Mouse (Mus musculus) neural tube, postnatal 0 days (tissue): ENCODE results near the gene Clec4n. TPM values are rescaled to one million over a fixed set of nuclear protein-coding genes. Genes with fewer than 3 reads are reported as not detected.

Source experiments
- polyA plus RNA-seq: library from polyadenylated mRNA; unstranded; fragments of >200 nt; fragmentation: Nextera tagmentation; extraction: Ambion mirVana; gene quantifications from 2 replicates; pipeline ENCODE4 v1.2.1, GENCODE M21; 2015

The Clec4n gene
- polyA plus RNA-seq: 1.2 and 2.6 TPM in 2 replicates

DNA sequence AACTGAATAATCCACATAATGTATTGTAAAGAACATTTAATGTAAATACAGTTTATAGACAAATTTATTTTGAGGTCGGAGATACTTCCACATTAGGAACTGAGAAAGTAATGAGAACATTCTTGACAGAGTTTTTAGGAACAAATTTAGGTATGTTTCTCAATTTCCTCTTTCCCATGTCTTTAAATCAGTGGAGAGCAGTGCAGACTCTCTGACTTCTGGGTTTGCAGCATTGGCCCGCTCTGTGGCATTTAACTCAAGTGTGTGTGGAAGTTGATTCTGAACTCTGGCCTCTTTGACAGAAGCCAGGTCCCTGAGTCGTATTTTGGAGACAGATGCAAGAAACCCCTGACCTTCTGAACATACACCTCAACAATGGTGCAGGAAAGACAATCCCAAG is at the start of gene Clec4n:
Gene Clec4n, plus strand, starts transcription at position 200 of the 400 bp plus-strand sequence.

DNA sequence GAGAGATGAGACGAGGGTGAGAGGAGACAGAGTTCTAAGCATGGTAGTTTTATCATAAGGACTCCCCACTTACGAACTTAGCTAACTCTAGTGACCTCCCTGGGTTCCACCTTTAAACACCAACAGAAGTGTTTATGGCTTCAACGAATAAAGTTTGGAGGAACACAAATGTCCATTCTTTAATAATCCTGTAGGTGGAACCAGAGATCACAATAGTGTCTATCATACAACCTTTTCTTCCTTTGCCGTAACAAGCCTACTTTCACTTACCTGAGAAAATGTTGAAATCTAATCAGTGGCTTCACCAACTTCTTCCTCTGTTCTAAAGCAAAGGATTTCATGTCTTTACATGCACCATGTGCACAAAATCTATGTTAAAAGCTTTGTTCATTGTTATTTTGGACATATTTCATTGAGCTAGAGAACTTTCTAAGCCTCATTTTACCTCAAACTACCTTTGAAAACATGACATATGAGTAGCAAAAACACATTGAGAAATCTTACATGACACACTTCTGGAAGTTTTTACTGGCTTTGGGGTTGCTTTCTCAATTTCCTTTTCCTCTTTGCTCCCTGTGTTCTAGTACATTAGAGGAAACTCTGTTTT is 32.0 kb downstream of the Clec4n start, which contains the start of gene Clec4d:
Gene Clec4d, plus strand, starts transcription at position 557 of the 607 bp plus-strand sequence.

DNA sequence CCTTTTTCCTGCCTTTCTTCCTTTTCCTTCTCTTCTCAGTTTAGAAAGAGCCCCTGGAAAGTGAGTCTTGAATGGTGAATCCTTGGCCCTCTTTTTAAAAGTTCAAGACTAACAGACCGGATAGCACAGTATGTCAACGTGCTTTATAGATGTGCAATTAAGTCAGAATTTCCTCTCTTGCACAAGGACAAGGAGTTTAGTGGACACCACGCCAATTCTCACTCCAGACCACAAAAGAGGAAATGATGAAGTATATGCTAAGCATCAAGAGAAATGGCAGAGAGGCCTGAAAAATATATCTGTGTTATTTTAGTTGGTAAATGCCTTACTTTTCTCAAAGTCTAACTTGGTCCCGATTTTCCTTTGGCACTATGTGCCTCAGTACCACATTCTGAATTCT is 60.1 kb downstream of the Clec4n start, which contains the start of gene Clec4e:
Gene Clec4e, minus strand, starts transcription at position 118 of the 400 bp plus-strand sequence.

Other genes starting within 250 kb of the Clec4n start
- gene Clec4a4, start 239.5 kb upstream of the Clec4n start, polyA plus RNA-seq: not detected in 2 replicates
- gene Clec4b1, start 179.9 kb upstream of the Clec4n start, polyA plus RNA-seq: not detected in 2 replicates
- gene Clec4a2, start 123.4 kb upstream of the Clec4n start, polyA plus RNA-seq: 3.2 and 4.2 TPM in 2 replicates
- gene Clec4b2, start 57.0 kb upstream of the Clec4n start, polyA plus RNA-seq: not detected in 2 replicates
- 0.34 TPM in 1 of 2 replicates, not detected in the other for gene Clec4d, start 32.3 kb downstream of the Clec4n start, polyA plus RNA-seq
- gene Clec4e, start 60.0 kb downstream of the Clec4n start, polyA plus RNA-seq: not detected in 2 replicates
- gene Vmn2r19, start 78.5 kb downstream of the Clec4n start, polyA plus RNA-seq: not detected in 2 replicates
- gene Vmn2r20, start 188.3 kb downstream of the Clec4n start, polyA plus RNA-seq: not detected in 2 replicates